Mouse (Mus musculus) left cerebral cortex, adult 18-20 months (tissue): Measurements from ENCODE around the gene Nrros. TPM values are rescaled to one million over a fixed set of nuclear protein-coding genes. Genes with fewer than 3 reads are reported as not detected.
"Not testable (repeated sequence)": the region's sequence is repeated elsewhere in the genome, so short reads cannot be mapped to it uniquely, and the experiment has no call there.

Source experiments
- DNase-seq, 2 experiments: peaks; one replicate each; pipeline ENCODE4 v3.0.0; 2021 to 2022; ENCODE audit warnings: low spot score in 2 of 2, mixed read lengths in 1 of 2
- total RNA-seq, 2 experiments: library from RNA; stranded (reverse); gene quantifications; 2 replicates each; pipeline ENCODE4 v1.2.3; 2021

Gene Nrros
- total RNA-seq, 2 experiments from 2014 or later = 6.8 to 8.5 TPM

GRCm38 (mm10) chr16:32116186-32116585, 49.2 kb downstream of the Nrros start:
- DNase-seq = no peak

- DNase-seq = no peak
Observed at GRCm38 (mm10) chr16:32115781-32116180, 49.6 kb downstream of the Nrros start.

- DNase-seq = peak; percentile 79 to 90
Observed at GRCm38 (mm10) chr16:32114968-32115695, 50.3 kb downstream of the Nrros start.

GRCm38 (mm10) chr16:32114406-32114805, 51.0 kb downstream of the Nrros start:
- DNase-seq = no peak

DNA sequence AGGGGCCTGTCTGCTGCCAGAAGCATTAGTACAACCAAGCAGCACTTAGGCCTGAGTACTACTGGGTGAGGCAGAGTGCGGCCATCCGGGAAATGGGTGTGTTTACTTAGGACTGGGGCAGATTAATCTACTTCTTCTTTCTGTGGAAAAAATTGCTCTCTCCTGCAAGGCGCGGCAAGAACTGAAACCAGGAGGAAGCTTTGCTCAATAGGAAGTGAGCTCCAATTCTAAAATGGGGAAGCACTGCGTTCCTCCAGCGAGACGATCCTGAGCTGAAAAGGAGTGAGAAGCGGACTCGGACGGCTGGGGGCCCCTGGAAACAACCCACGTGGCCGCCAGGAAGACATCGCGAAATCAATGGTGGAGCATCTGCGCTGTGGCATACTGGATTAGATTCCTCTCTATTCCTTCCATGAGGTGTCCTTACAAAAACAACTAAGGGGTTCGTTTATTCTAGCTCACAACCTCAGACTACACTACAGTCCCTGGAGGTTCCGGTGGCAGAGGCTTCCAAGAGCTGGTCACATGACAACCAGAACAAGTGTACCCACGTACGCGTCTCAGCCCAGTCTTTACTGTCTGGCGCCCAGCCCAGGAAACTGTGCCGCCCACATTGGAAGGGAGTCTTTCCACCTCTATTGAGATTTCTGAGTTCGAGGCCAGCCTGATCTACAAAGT, 51.7 kb downstream of the Nrros start:
- DNase-seq = peak; percentile 35 to 55

GRCm38 (mm10) chr16:32110951-32111699, 54.3 kb downstream of the Nrros start:
- no peak for DNase-seq

DNA sequence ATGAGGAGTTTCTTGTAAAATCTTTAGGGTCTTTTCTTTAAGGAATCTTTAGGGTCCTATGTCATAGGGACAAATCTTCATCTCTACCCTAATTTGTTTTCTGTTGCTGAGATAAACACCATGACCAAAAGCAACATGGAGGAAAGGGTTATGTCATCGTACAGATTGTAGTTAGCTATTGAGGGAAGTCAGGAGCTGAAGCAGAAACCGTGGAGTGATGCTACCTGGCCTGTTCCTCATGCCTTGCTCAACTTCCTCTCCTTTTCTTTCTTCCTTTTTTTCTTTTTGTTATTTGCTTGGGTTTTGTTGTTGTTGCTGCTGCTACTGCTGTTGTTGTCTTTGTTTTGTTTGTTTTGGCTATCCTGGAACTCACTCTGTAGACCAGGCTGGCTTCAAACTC, 56.8 kb downstream of the Nrros start:
- no peak for DNase-seq

GRCm38 (mm10) chr16:32108170-32108569, 57.2 kb downstream of the Nrros start:
- no peak for DNase-seq

- no peak for DNase-seq
Observed at GRCm38 (mm10) chr16:32107342-32108045, 57.9 kb downstream of the Nrros start.

DNA sequence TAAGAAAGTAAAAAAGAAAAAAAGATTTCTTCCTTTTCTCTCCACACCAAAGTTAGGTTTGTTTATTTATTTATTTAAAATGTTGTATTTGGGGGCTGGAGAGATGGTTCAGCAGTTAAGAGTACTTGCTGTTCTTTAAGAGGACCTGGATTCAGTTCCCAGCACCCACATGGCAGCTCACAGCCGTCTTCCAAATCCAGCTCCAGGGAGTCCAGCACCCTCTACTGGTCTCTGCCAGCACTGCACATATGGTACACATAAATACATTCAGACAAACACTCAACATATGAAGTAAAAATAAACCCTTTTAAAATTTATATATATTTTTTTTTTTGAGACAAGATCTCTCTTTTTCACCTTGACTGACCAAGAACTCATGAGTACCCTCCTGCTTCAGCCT, 59.7 kb downstream of the Nrros start:
- DNase-seq = no peak

GRCm38 (mm10) chr16:32102295-32102694, 63.1 kb downstream of the Nrros start:
- no peak for DNase-seq

- peak; percentile 82 to 90 for DNase-seq
Observed at GRCm38 (mm10) chr16:32099638-32100150, 65.7 kb downstream of the Nrros start, which contains the start of the genes Pigx and Cep19. Pigx (minus strand) TSS chr16:32099740. Cep19 (plus strand) TSS chr16:32099800.

DNA sequence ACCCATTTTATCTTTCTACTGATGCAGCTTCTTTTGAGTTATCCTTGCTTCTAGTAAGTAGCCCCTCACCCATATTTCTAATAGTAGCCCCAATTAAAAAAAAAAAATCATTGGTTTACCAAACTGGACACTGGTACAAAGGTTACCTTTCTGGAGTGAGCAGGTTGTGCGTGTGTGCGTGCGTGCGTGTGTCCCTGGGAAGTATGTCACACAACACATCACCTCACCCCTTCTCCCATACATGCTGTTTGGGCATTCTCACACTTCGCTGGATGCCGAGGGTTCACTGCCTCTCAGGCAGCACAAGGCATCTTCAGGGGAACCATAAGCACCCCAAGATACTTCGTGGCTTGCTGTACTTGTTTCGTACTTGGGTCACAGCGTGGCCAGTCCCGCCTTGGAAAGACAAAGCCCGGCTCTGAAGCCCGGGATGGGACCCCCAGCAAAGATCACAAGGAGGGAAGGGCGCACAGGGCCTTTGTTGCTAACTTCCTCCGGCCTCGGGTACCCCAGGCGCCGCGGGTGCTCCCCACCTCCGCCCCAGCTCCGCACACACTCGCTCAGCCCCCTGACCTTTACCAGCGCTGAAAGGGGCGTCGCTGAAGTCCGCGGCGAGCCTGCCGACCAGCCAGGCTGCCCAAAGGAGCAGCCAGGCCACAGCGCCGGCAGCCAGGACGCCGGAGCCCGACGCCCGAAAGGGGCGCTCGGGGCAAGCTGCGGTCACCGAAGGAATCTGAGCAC, 66.3 kb downstream of the Nrros start:
- DNase-seq = peak in 1 of 2 experiments; percentile 12

- DNase-seq = not testable (repeated sequence)
Observed at GRCm38 (mm10) chr16:32097757-32098156, 67.6 kb downstream of the Nrros start.

Other genes with a start within 250 kb of the Nrros start
- gene Pigz, start 231.7 kb downstream of the Nrros start, total RNA-seq = 10 to 100 TPM; 20.3 to 23.5 TPM
- 10 to 100 TPM; 39.5 to 42.0 TPM for gene 0610012G03Rik, start 217.1 kb downstream of the Nrros start, total RNA-seq
- gene Ncbp2, start 217.1 kb downstream of the Nrros start, total RNA-seq = 10 to 100 TPM; 50.1 to 50.8 TPM
- gene Senp5, start 162.3 kb downstream of the Nrros start, total RNA-seq = 10 to 100 TPM; 46.3 to 48.8 TPM
- gene Pak2, start 86.3 kb downstream of the Nrros start, total RNA-seq = 10 to 100 TPM; 25.1 to 27.2 TPM
- 10 to 100 TPM; 25.5 to 25.8 TPM for gene Pigx, start 65.9 kb downstream of the Nrros start, total RNA-seq
- gene Cep19, start 65.8 kb downstream of the Nrros start, total RNA-seq = 10 to 100 TPM; 66.8 to 67.1 TPM
- not detected for gene Bex6, start 14.2 kb upstream of the Nrros start, total RNA-seq
- gene Fbxo45, start 81.6 kb upstream of the Nrros start, total RNA-seq = 10 to 100 TPM; 44.8 to 50.3 TPM
- 10 to 100 TPM; 12.4 to 12.5 TPM for gene Wdr53, start 81.6 kb upstream of the Nrros start, total RNA-seq
- under 1 TPM; 0.23 to 0.35 TPM for gene Smco1, start 105.9 kb upstream of the Nrros start, total RNA-seq
- gene Rnf168, start 111.9 kb upstream of the Nrros start, total RNA-seq = 10 to 100 TPM; 26.9 to 27.3 TPM
- 10 to 100 TPM; 48.1 to 51.9 TPM for gene Ubxn7, start 166.7 kb upstream of the Nrros start, total RNA-seq
- not detected for gene Tm4sf19, start 234.9 kb upstream of the Nrros start, total RNA-seq